Mouse (Mus musculus): ENCODE data around the gene Hist1h2br. TPM values are rescaled to one million over a fixed set of nuclear protein-coding genes. Genes with fewer than 3 reads are reported as not detected.
"Not testable (repeated sequence)": the region's sequence is repeated elsewhere in the genome, so short reads cannot be mapped to it uniquely, and the experiment has no call there.

Hist1h2br gene
- total RNA-seq (2021), result 39.7 and 86.5 TPM in 2 replicates
- long read RNA-seq, result 0 reads

DNA sequence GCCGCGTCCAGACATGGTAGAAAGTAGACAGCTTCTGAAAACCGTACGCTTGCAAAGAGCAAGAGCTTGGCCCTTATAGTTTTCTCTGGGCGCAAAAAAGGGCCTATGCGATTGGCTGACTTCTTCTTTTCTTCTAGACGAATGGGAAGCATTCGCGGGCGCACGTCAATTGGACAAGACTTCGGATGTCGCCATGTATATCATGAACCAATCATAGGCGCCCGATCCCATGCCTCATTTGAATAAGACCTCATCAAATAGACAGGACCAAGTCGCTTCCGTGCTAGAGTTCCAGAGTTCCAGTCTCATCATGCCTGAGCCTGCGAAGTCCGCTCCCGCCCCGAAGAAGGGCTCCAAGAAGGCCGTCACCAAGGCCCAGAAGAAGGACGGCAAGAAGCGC is at the start of gene Hist1h2br, which contains the start of gene Hist1h2ap:
Gene Hist1h2br, plus strand, starts transcription at position 283 of the 400 bp plus-strand sequence.
Gene Hist1h2ap, minus strand, starts transcription at position 47 of the 400 bp plus-strand sequence.
- DNase-seq, result not testable (repeated sequence)

DNA sequence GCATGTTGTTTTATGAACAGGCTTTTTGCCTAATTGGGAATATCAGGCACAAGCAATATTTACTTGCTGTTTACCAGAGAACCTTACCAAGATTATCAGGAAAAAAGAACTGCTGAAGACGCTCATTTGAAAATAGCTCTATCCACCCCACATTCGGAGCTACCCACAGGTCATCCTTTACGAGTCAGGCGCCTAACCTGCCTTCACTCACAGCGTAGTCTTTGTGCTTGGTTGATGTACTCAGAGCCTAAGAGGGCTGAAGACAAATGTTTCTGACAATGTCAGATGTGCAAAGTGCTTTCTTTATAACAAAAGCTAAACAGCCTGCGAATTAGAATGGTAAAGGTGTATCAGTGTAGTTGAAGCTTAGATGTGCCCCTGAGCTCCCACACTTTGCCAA is 49.2 kb upstream of the Hist1h2br start:
- no peak for DNase-seq

DNA sequence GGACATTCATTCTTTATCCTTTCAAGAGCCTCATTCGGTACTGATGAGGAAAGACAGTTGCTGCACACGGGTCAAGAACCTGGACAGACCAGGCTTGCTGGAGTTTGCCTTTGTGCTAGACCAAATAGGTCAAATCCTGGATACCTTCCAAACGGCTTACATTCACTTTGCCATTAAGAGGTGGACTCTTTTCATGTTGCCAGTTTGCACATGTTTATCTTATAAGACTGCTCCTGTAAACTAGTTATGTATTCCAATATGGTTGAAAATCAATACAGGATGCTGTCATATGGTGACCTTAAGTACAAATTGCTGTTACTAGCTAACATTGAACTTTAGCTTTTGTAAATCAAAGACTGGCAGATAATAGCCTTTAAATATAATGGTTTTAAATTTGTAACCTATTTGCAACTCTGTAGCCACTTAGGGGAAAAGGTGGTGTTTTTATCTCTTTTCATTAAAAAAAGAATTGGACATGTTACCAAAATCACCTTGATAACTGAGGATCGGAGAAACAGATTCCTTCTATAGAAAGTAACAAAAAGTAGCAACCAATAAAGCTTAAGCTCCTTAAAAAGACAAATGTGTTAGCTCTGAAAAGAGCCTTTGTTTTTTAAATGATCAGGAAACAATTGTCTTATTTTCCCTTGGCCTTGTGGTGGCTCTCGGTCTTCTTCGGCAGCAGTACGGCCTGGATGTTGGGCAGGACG is 47.2 kb upstream of the Hist1h2br start:
- DNase-seq, result no peak

DNA sequence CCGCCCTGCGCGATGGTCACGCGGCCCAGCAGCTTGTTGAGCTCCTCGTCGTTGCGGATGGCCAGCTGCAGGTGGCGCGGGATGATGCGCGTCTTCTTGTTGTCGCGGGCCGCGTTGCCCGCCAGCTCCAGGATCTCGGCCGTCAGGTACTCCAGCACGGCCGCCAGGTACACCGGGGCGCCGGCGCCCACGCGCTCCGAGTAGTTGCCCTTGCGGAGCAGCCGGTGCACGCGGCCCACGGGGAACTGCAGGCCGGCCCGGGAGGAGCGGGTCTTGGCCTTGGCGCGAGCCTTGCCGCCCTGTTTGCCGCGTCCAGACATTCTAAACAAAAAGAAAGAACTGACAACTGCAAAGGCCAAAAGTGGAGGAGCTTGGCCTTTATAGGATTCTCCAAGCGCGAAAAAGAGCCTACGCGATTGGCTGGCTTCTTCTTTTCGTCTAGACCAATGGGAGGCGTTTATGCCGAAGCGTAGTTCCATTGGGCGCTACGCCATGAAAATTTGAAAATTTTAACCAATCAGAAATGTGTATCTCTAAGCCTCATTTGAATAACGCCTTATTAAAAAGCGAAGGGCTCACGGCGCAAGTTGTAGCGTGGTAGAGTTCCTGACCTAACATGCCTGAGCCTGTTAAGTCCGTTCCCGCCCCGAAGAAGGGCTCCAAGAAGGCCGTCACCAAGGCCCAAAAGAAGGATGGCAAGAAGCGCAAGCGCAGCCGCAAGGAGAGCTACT is 46.5 kb upstream of the Hist1h2br start, which contains the start of the genes Hist1h2an and Hist1h2bp:
Gene Hist1h2an, minus strand, starts transcription at position 320 of the 731 bp plus-strand sequence.
Gene Hist1h2bp, plus strand, starts transcription at position 563 of the 731 bp plus-strand sequence.
- DNase-seq, result peak; percentile 61

DNA sequence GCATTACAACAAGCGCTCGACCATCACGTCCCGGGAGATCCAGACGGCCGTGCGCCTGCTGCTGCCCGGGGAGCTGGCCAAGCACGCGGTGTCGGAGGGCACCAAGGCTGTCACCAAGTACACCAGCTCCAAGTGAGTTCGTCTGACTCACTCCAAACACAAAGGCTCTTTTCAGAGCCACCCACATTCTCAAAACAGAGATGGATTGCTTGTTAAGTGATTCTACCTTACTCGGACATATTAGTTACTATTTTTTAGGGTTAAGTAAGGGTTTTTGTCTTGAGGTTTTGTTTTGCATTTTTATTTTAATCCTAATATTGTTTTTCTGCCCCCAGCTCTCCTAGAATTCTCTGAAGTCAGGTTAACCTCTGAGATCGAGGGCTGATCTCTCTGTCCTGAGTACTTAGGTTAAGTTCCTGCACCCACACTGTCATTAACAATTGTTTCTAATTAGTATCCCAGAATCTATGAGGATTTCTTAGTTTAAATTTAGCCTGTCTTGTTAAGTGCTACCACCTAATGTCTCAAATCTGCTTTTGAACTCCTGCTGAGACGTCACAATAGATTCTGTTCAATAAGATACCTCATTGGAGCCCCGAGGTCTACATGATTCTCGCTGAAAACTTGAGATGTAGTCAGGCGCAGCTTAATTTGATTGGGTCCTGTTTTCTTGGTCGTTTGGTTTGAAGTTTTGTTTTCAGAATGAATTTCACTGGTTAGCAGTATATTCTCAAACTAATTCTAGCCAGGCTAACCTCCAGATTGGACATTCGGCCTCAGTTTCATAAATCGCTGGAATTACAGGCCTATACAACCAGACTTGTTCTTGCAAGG is 45.6 kb upstream of the Hist1h2br start:
- no peak for DNase-seq

DNA sequence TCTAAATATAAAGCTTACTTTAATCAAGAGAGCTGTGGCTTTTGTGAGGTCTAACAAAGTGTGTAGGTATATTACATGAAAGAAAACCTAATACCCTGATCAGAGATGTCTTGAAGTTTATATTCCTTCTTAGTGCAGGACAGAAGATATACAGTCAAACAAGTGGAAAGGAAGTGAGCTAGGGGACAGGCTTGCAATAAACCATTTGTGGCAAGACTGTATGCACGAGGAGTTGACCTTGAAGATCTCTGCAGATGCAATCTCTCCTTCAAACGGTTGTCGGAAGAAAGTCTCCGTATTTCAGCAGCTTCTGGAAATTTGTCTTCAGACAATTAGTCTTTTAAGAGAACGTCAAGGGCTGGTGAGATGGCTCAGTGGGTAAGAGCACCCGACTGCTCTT is 43.6 kb upstream of the Hist1h2br start:
- no peak for DNase-seq

DNA sequence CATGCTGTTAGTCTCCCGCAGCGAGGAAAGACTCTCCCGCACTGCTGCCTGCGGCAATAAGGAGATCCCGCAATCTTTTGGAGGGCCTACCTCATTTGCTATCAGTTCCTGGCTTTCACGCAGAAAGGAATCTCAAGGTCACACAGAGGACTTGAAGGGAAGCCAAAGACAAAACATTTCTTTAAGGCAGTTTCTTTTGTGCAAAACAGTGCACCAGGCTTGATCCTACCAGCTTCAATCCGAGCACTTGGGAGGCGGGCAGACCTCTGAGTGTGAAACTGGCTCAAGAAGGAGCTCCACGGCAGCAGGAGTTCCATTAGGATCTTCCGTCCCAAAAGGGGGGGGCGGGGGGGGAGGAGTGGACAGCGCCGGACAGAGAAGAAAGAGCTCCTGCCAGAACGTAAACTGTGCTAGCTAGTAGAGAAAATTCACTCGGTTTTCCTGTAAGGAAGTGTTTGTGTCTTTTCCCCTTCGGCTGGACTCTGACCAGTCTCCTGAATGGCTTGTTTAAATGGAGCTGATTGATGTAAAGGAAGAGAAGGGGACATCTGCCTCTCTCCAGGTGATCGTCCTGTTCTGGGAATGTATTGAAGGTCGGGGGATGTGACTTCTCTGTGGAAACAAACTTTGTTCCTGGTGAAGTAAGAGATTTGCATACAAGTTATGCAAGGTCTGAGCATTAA is 42.8 kb upstream of the Hist1h2br start:
- no peak for DNase-seq

DNA sequence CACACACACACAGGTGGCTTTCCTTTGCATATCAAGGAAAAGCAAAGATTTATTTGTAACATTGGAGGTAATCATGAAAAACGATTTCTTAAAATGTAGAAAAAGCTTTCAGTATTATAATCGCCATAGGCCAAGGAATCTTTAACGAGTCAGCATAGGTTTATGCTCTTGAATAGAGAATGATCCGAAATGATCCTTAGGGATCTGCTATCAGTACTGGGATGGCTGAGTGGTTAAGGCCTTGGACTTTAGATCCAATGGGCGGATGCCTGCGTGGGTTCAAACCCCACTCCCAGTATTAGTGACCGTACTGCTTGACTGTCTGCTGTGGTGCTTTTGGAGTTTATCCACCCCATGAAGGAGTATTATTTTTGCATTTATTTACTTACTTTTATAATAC is 38.0 kb upstream of the Hist1h2br start:
- no peak for DNase-seq

DNA sequence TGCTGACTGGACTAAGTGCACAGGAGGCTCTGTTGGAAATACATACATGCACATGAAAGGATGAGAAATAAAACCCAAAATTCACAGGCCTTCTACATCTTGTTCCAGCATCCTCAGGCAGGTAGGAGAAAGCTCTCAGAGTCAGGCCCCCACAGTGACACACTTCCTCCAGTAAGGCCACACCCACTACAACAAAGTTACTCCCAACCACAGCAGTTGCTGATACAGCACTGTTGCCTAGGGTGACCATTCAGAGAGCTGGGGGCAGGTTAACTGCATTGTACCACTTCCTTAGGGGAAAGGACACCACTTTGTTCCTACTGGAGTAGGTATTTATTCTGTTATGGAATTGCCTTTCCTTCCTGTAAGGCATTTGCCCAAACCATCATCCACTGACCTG is 36.4 kb upstream of the Hist1h2br start:
- DNase-seq, result not testable (repeated sequence)

DNA sequence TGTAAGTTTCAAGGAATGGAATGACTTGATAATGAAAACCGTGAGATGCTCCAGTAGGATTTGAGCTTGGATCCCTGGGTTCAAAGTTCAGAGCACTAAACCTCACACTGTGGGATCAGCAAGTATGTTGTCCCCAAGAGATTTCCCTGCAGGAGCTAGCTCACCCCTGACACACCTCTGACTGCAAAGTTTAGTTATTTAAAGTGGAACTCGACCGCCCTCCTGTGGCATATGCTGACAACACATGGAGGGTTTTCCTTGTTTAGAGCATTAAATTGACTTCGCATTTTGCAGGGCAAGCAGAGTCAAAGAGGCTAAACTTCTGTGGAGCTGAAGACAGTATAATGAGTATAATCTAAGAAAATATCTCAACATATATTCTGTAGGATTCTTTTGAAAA is 30.5 kb upstream of the Hist1h2br start:
- DNase-seq, result not testable (repeated sequence)

DNA sequence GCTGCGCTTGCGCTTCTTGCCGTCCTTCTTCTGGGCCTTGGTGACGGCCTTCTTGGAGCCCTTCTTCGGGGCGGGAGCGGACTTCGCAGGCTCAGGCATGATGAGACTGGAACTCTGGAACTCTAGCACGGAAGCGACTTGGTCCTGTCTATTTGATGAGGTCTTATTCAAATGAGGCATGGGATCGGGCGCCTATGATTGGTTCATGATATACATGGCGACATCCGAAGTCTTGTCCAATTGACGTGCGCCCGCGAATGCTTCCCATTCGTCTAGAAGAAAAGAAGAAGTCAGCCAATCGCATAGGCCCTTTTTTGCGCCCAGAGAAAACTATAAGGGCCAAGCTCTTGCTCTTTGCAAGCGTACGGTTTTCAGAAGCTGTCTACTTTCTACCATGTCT is 23.5 kb upstream of the Hist1h2br start, which contains the start of the genes Hist1h2bq and Hist1h2ao:
Gene Hist1h2bq, minus strand, starts transcription at position 125 of the 400 bp plus-strand sequence.
Gene Hist1h2ao, plus strand, starts transcription at position 393 of the 400 bp plus-strand sequence.
- DNase-seq, result not testable (repeated sequence)

DNA sequence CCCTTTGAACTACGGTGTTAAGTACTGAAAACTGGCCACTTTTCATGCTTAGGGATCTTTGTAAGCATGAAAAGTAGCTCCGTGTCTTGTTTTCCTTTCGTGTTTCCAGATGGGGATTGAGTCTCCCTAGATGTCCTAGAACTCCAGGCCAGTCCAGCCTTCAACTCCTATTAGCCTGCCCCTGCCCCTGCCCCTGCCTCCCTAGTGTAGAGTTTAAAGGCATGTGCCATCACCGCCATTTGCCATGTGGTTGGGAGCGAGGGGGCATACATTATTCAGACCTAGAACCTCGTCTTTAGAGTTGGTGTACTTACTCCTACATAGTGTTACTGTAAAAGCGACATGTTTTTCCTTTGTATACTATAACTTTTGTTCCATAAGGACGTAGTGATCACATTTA is 22.5 kb upstream of the Hist1h2br start:
- DNase-seq, result not testable (repeated sequence)

DNA sequence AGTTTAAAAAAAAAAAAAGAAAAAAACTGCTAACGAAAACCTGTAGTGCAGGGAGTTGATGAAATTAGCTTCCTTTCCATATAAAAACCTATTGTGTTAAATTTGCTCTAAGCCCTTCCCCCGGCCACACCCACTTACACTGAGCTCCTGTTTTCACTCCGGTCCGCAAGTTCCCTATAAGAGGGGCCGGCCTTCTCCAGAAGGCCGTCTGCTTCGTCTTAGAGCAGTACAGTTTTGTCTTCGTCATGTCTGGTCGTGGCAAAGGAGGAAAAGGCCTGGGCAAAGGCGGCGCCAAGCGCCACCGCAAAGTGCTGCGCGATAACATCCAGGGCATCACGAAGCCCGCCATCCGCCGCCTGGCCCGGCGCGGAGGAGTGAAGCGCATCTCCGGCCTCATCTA is 22.0 kb upstream of the Hist1h2br start, which contains the start of gene Hist1h4m:
Gene Hist1h4m, plus strand, starts transcription at position 208 of the 400 bp plus-strand sequence.
- DNase-seq, result peak; percentile 38

DNA sequence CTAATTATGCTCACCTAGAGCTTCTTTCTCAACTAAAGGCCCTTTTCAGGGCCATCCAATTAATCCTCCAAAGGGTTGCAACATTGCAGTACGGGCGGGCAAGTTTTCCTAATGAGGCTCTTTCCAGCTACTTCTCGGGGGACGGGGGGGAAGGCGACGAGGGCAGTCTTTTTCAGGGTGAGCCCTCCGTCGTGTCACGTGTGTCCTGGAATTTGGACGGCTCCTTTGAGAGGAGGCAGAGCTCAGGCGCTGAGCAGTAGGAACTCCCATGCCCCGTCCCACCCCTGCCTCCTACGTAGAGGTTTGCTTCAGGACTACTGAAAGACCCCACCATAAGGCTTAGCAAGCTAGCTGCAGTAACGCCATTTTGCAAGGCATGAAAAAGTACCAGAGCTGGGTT is 21.5 kb upstream of the Hist1h2br start:
- DNase-seq, result not testable (repeated sequence)

DNA sequence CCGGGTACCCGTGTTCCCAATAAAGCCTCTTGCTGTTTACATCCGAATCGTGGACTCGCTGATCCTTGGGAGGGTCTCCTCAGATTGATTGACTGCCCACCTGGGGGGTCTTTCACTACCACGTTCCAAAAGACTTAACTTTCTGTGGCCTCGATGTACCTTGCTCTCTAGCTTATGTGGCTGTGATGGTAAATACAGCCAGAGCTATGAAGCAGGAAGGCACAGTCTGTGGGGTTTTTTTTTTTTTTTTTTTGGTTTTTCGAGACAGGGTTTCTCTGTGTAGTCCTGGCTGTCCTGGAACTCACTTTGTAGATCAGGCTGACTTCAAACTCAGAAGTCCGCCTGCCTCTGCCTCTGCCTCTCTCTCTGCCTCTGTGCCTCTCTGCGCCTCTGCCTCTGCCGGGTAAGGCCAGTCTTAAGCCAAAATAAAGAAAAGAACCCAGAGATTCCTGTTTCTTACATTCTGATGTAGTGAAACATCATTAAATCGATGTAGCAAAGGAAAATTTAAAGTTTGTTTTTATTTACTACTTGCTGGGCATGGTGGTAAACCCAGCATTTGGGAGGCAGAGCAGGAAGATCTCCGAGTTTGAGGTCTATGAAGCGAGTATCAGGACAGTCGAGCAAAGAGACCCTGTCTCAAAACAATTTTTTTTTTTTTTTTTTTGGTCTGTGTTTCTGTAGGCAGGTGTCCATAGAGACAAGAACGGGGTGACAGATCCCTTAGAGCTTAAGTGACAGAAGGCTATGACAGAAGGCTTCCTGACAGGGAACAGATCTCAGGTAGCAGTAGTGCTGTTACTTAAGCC is 13.3 kb upstream of the Hist1h2br start:
- DNase-seq, result not testable (repeated sequence)

DNA sequence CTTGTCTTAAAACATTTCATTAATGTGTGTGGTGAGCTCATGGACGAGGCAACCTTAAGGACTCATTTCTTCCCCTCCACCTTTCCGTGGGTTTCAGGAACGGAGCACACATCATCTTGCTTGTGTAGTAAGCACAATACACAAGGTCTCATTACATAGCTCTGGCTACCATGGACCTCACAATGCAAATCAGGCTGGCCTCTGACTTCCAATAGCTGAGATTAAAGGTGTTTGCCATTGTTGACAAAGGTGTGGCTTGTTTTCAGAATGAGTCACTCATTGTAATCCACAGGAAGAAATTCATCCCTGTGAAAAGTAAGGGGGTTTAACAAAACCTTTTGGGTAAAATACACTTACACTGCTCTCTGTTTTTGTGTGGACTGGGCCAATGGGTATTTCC is 5.0 kb upstream of the Hist1h2br start:
- DNase-seq, result no peak

DNA sequence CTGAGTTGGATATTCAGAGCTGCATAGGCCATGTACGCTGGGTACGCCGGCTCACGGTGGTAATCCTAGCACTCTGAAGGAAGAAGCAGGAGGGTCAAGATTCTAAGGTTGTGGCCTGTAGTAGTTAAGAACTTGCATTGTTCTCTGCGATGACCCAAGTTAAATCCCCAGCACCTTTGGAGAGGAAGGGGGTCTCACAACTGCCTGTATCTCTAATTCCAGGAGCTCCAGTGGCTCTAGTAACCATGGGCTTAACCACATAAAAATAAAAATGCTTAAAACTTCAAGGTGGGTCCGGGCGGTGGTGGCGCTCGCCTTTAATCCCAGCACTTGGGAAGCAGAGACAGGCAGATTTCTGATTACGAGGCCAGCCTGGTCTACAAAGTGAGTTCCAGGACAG is 3.2 kb upstream of the Hist1h2br start:
- no peak for DNase-seq

DNA sequence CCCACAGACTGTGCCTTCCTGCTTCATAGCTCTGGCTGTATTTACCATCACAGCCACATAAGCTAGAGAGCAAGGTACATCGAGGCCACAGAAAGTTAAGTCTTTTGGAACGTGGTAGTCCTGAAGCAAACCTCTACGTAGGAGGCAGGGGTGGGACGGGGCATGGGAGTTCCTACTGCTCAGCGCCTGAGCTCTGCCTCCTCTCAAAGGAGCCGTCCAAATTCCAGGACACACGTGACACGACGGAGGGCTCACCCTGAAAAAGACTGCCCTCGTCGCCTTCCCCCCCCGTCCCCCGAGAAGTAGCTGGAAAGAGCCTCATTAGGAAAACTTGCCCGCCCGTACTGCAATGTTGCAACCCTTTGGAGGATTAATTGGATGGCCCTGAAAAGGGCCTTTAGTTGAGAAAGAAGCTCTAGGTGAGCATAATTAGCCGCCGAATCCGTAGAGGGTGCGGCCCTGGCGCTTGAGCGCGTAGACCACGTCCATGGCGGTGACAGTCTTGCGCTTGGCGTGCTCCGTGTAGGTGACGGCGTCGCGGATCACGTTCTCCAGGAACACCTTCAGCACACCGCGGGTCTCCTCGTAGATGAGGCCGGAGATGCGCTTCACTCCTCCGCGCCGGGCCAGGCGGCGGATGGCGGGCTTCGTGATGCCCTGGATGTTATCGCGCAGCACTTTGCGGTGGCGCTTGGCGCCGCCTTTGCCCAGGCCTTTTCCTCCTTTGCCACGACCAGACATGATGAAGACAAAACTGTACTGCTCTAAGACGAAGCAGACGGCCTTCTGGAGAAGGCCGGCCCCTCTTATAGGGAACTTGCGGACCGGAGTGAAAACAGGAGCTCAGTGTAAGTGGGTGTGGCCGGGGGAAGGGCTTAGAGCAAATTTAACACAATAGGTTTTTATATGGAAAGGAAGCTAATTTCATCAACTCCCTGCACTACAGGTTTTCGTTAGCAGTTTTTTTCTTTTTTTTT is 1.8 kb upstream of the Hist1h2br start, which contains the start of gene Hist1h4n:
Gene Hist1h4n, minus strand, starts transcription at position 779 of the 977 bp plus-strand sequence.
- not testable (repeated sequence) for DNase-seq

DNA sequence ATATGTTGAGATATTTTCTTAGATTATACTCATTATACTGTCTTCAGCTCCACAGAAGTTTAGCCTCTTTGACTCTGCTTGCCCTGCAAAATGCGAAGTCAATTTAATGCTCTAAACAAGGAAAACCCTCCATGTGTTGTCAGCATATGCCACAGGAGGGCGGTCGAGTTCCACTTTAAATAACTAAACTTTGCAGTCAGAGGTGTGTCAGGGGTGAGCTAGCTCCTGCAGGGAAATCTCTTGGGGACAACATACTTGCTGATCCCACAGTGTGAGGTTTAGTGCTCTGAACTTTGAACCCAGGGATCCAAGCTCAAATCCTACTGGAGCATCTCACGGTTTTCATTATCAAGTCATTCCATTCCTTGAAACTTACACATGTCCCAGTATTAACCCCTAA is 7.0 kb downstream of the Hist1h2br start:
- DNase-seq, result not testable (repeated sequence)
